Mouse (Mus musculus): ENCODE data around the gene Ldb3.

GRCm38 (mm10) chr14:34503759-34504158 is 84.7 kb downstream of the Ldb3 start:
- TF ChIP-seq CTCF (conservative IDR thresholded peaks at IDR 0.05; ENCODE audit: low read length) (no peak), POU5F1 (IDR thresholded peaks at IDR 0.05; ENCODE audit: borderline replicate concordance, low read length) (no peak), NANOG (IDR thresholded peaks at IDR 0.05; ENCODE audit: borderline replicate concordance, low read length) (no peak)
